Mouse (Mus musculus) erythroblast, embryonic 14.5 days (primary cell): ENCODE results near the gene Selenow.

ENCODE experiments used
- GATA1 ChIP-seq: IDR thresholded peaks from 2 replicates; pipeline ENCODE4 v1.6.1; 2012; ENCODE audit warnings: low read length, inconsistent platforms, mixed read lengths
- TAL1 ChIP-seq: IDR thresholded peaks from 3 replicates; pipeline ENCODE4 v1.6.1; 2012; ENCODE audit warnings: low read length, inconsistent platforms, mixed read lengths

DNA sequence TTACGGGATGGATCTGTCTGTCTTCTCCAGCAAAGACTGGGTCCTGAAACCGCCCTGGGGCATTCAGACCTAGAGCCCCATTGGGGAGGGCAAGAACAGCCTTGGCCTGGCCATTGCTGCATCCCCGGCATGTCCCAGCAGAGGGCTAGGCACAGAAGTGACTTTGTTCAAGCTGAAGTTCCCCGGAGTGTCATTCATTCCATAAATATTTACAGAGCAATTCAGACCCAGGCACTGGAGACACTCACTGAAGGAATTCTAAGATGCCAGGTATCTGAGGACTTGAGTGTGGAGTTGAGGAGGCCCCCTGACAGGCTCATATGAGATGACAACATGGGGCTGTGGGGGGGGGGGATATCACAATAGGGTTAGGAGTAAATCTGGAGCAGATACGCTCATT, 33.9 kb upstream of the Selenow start:
- TF ChIP-seq TAL1 (no peak), GATA1 (no peak)
